Mouse (Mus musculus): ENCODE measurements around the gene Top3a. TPM values are rescaled to one million over a fixed set of nuclear protein-coding genes. Genes with fewer than 3 reads are reported as not detected.
"Not testable (repeated sequence)": the region's sequence is repeated elsewhere in the genome, so short reads cannot be mapped to it uniquely, and the experiment has no call there.

Gene Top3a
- polyA plus RNA-seq (2015; fragmentation: Nextera tagmentation; extraction: Ambion mirVana), result 5.9 TPM in 2 replicates

DNA sequence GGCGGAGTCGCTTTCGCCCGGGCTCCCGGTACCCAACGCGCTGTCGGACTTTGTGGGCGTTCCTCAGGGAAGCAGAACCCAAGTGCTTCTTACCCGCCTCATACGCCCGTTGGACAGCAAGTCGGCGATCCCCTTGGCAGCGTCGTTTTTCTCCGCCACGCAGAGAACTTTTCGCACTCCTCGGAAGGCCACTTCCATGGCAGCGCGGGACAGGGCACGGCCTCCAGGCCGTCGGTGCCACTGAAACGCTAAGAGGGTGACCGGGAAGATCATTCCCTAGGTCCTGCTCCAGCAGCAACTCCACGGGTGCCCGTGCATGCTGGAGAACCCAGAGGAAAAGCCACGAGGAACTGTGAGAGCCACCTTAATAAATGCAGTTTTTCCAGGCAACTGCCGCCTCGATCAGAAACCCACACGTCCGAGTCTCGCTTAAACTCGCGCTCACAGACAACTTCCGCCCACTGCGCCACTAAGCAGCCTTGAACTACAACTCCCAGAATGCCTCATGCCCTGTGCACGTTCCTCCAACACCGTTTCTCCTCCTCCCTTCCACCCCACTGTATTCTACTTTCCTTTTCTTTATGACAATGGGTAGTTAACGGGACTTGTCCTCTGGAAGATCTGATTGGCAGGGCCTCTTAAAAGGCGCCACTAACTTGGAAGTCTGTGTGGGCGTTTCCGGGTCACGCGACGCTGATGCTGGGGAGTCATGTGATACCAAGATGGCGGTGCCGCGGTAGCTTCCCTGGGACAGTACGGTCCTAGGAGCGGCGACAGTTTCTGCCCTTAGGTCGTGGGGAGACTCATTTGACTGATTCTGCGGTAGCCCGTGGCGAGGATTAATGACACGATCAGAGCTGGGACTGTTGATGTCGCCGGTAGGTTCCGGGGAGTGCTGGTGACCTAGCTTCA, at the start of gene Top3a, which contains the start of gene Smcr8:
TSS of gene Top3a (minus strand) at position 537 of the 912 bp plus-strand sequence.
TSS of gene Smcr8 (plus strand) at position 696 of the 912 bp plus-strand sequence.
- peak; percentile 92 for ATAC-seq (ENCODE audit: insufficient read depth)
- under 1% methylated on average over 62 of the region's 62 CpGs for WGBS (ENCODE audit: insufficient replicate concordance)
- peaks cover 72% of the 10 kb centered on the region for H3K4me1 ChIP-seq (replicated peaks)
- H3K27ac ChIP-seq (replicated peaks), result peak within 1 kb of the TSS; percentile 85
- peaks cover 28% of the 10 kb centered on the region for H3K36me3 ChIP-seq (replicated peaks)
- H3K9me3 ChIP-seq (replicated peaks), result no peaks in the 10 kb centered on the region
- peak within 1 kb of the TSS; percentile 84 for H3K4me2 ChIP-seq
- H3K27me3 ChIP-seq, result no peaks in the 10 kb centered on the region
- peak within 1 kb of the TSS; percentile 72 for H3K4me3 ChIP-seq (replicated peaks)
- H3K9ac ChIP-seq, result peak within 1 kb of the TSS; percentile 74

DNA sequence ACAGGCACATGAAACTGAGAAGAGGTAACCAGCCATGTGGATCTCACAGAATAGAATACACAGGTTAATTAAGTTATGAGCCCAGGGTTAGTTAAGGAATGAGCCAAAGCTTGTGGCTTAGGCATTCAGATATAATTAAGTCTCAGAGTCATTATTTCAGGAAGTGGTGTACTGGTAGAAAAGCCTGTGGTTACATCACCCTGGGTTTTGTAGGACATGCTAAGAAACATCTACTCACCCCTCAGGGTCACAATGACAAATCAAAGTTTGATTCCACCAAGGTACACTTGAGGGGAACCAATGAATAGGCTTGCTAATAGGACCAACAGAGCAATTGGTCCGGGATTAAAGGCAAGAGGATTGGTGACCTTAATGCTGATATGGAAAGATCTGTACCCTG, 49.5 kb upstream of the Top3a start:
- ATAC-seq (ENCODE audit: insufficient read depth), result no peak
- WGBS (ENCODE audit: insufficient replicate concordance), result 38% methylated on average over 1 of the region's 1 CpGs
- Histone ChIP-seq H3K9ac (no peak overlapping the region), H3K4me3 (replicated peaks) (no peak overlapping the region), H3K27me3 (no peaks in the 10 kb centered on the region), H3K27ac (replicated peaks) (no peak overlapping the region), H3K36me3 (replicated peaks) (no peaks in the 10 kb centered on the region), H3K9me3 (replicated peaks) (no peaks in the 10 kb centered on the region), H3K4me1 (replicated peaks) (peaks cover 12% of the 10 kb centered on the region), H3K4me2 (no peak overlapping the region)

DNA sequence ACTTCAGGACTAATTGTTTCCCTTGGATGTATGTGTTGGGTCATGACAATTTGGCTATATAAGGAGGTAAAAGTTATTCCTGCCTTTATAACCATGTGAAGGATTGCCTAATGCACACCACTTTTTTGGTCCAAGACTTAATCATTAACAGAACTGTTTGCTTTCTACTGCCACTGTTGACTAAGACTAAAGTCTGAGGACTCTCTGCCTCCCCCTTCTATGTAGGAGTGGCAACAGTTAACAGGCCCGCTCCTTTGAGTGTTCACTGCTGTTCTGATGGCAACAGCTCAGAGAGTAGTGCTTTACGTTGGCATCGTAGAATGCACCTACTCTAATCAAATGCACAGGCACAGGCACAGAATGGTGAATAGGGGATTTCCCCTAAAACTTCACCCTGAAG, 48.0 kb upstream of the Top3a start:
- H3K4me1 ChIP-seq (replicated peaks), result peaks cover 1% of the 10 kb centered on the region; the same call in 1 of the 2 replicates
- WGBS (ENCODE audit: insufficient replicate concordance), result 71% methylated on average over 3 of the region's 3 CpGs
- H3K9ac ChIP-seq, result no peak overlapping the region
- peak overlapping the region; percentile 34; the same call in 1 of the 2 replicates for H3K27ac ChIP-seq (replicated peaks)
- no peaks in the 10 kb centered on the region for H3K9me3 ChIP-seq (replicated peaks)
- no peaks in the 10 kb centered on the region for H3K27me3 ChIP-seq
- no peak overlapping the region for H3K4me2 ChIP-seq
- peak; percentile 53 for ATAC-seq (ENCODE audit: insufficient read depth)
- no peak overlapping the region for H3K4me3 ChIP-seq (replicated peaks)
- no peaks in the 10 kb centered on the region for H3K36me3 ChIP-seq (replicated peaks)

DNA sequence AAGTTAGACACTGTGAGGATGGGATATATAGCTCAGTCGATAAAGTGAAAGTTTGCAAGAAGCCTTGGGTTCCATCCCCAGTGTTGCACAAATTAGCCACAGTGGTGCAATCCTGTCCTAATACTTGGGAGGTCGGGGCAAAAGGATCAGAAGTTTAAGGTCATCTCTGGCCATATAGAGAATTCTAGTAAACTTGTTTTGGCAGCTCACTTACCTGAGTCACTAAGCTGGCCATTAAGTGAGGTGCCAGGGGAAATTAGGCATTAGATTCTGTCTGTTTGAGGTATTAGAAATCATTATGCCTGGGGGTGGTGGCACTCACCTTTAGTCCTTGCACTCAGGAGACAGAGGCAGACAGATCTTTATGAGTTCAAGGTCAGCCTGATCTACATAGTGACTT, 46.6 kb upstream of the Top3a start:
- Histone ChIP-seq H3K4me2 (no peak overlapping the region), H3K27ac (replicated peaks) (no peak overlapping the region), H3K4me3 (replicated peaks) (no peak overlapping the region), H3K4me1 (replicated peaks) (no peaks in the 10 kb centered on the region; the same call in 1 of the 2 replicates), H3K27me3 (no peaks in the 10 kb centered on the region), H3K9me3 (replicated peaks) (no peaks in the 10 kb centered on the region), H3K36me3 (replicated peaks) (no peaks in the 10 kb centered on the region), H3K9ac (no peak overlapping the region)
- no peak for ATAC-seq (ENCODE audit: insufficient read depth)
- WGBS (ENCODE audit: insufficient replicate concordance), result 42% methylated on average over 2 of the region's 2 CpGs

DNA sequence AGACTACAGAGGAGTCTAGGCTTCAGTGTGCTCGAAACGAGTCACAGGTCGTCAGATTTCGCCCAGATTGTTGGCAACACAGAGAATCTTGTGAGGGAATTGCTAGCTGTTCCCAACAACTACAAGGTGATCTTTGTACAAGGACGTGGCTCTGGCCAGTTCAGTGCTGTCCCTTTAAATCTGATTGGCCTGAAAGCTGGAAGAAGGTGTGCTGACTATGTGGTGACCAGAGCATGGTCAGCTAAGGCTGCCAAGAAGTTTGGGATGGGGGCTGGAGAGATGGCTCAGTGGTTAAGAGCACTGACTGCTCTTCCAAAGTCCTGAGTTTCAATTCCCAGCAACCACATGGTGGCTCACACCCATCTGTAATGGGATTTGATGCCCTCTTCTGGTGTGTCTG, 39.2 kb upstream of the Top3a start:
- H3K4me1 ChIP-seq (replicated peaks), result peaks cover 6% of the 10 kb centered on the region; the same call in 1 of the 2 replicates
- no peak for ATAC-seq (ENCODE audit: insufficient read depth)
- H3K27ac ChIP-seq (replicated peaks), result no peak overlapping the region
- H3K36me3 ChIP-seq (replicated peaks), result no peaks in the 10 kb centered on the region
- H3K9me3 ChIP-seq (replicated peaks), result no peaks in the 10 kb centered on the region
- H3K4me3 ChIP-seq (replicated peaks), result no peak overlapping the region
- H3K4me2 ChIP-seq, result no peak overlapping the region
- no peaks in the 10 kb centered on the region; the same call in 1 of the 2 replicates for H3K27me3 ChIP-seq
- H3K9ac ChIP-seq, result no peak overlapping the region
- 50% methylated on average over 5 of the region's 5 CpGs for WGBS (ENCODE audit: insufficient replicate concordance)

DNA sequence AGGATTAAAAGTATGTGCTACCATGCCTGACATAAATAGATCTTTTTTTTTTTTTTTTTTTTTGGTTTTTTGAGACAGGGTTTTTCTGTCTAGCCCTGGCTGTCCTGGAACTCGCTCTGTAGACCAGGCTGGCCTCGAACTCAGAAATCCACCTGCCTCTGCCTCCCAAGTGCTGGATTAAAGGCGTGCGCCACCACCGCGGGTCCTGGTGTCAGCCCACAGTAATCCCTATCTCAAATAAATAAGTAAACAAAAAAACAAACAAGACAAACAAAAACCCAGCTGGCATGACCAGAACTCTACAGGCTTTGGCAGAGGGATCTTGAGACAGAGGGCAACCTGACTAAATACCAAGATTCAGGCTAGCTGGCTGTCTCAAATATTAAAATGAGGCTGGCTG, 34.5 kb upstream of the Top3a start, which contains the start of gene Shmt1:
TSS of gene Shmt1 (minus strand) at position 101 of the 400 bp plus-strand sequence.
- H3K9me3 ChIP-seq (replicated peaks); H3K27me3 ChIP-seq; H3K36me3 ChIP-seq (replicated peaks); ATAC-seq (ENCODE audit: insufficient read depth): not testable (repeated sequence)
- Histone ChIP-seq H3K4me3 (replicated peaks) (peak within 1 kb of the TSS; percentile 58), H3K4me2 (peak within 1 kb of the TSS; percentile 75), H3K4me1 (replicated peaks) (peaks cover 41% of the 10 kb centered on the region), H3K9ac (peak within 1 kb of the TSS; percentile 10), H3K27ac (replicated peaks) (0 out of 2 replicates have a peak within 1 kb of the TSS, but pooled peaks have one; percentile 38)
- WGBS (ENCODE audit: insufficient replicate concordance), result 25% methylated on average over 6 of the region's 6 CpGs

DNA sequence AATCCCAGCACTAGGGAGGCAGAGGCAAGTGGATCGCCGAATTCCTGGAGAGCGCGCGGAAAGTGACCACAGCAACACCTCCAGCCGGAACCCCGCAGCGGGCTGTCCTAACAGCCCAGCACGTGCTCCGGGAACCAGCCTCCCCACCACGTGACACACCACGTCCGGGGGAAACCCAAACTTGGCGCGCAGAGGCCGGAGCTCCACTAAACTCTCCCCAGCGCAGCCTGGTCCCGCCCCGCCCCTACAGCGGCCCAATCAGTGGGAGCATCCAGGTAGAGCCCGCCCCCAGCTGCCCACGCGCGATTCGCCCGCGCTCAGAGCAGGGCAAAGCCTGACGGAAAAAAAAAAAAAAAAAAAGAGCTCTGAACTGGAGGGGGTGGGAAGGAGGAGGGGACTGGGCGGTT, 33.9 kb upstream of the Top3a start:
- no peaks in the 10 kb centered on the region for H3K27me3 ChIP-seq
- H3K36me3 ChIP-seq (replicated peaks), result no peaks in the 10 kb centered on the region
- WGBS (ENCODE audit: insufficient replicate concordance), result 0% methylated on average over 29 of the region's 29 CpGs
- ATAC-seq (ENCODE audit: insufficient read depth), result peak; percentile 98
- peak overlapping the region; percentile 75 for H3K4me2 ChIP-seq
- peak overlapping the region; percentile 58 for H3K4me3 ChIP-seq (replicated peaks)
- 0 out of 2 replicates have a peak overlapping the region, but pooled peaks have one; percentile 38 for H3K27ac ChIP-seq (replicated peaks)
- H3K9ac ChIP-seq, result peak overlapping the region; percentile 10; the same call in 1 of the 2 replicates
- H3K4me1 ChIP-seq (replicated peaks), result peaks cover 41% of the 10 kb centered on the region
- no peaks in the 10 kb centered on the region for H3K9me3 ChIP-seq (replicated peaks)

DNA sequence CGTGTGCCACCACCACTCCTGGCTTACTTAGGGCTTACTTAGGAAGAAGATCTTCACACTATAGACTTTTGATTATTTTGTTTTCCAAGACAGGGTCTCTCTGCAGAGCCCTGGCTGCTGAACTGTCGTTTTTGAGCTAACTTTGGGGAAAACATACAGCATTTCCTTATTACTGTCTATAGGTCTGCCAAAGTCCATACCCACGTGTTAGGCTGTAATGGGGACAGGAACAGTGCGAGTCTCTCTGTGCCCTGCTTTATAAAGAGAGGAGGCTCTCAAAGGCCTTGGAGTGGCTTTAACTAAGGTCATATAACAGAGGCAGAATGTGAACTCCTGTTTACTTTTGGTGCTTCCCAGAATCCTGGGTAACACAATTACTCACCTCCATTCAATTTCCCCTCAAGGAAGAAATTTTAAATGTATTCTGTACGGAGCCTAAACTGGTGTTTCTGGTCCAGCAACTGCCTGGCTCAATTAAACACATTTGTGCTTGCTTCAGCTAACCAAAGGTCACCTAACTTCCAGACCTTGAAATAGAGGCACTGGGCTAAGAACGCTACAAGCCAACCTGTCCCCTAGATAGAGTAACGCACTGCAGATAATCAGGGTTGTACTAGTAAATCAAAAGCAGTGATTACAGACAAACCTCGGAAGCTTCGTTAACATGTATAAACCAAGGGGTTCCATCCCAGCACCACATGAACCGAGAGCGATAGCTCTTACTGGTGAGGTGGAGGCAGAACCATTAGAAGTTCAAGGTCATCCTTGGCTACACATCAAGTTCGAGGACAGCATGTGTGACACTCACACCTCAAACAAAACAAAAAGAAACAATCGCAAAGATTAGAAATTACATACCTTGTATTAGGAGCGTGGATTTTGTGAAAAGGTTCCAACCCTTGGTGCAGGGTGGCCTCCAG, 33.1 kb upstream of the Top3a start:
- Histone ChIP-seq H3K36me3 (replicated peaks) (no peaks in the 10 kb centered on the region), H3K9ac (peak overlapping the region; percentile 25), H3K27ac (replicated peaks) (peak overlapping the region; percentile 38; the same call in 1 of the 2 replicates), H3K4me2 (peak overlapping the region; percentile 75), H3K27me3 (no peaks in the 10 kb centered on the region), H3K4me3 (replicated peaks) (peak overlapping the region; percentile 58), H3K9me3 (replicated peaks) (no peaks in the 10 kb centered on the region), H3K4me1 (replicated peaks) (peaks cover 41% of the 10 kb centered on the region)
- ATAC-seq (ENCODE audit: insufficient read depth), result no peak
- WGBS (ENCODE audit: insufficient replicate concordance), result 6% methylated on average over 14 of the region's 14 CpGs

DNA sequence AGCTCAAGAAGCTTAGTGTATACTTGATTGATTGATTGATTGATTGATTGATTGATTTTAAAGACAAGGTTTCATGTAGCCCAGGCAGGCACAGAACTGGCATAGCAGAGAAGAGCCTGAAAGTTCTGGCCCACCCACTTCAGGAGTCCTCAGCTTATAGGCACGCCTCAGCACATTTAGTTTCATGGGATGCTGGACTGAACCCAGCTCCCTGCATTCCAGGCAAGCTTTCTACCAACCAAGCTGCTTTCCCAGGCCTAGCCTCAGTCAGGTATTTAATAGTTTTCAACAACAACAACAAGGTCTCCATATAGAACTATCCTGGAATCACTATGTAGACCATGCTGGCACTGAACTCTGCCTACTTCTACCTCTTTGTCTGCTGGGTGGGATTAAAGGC, 32.4 kb upstream of the Top3a start:
- Histone ChIP-seq H3K27ac (replicated peaks) (peak overlapping the region; percentile 24; the same call in 1 of the 2 replicates), H3K9ac (peak overlapping the region; percentile 13; the same call in 1 of the 2 replicates)

DNA sequence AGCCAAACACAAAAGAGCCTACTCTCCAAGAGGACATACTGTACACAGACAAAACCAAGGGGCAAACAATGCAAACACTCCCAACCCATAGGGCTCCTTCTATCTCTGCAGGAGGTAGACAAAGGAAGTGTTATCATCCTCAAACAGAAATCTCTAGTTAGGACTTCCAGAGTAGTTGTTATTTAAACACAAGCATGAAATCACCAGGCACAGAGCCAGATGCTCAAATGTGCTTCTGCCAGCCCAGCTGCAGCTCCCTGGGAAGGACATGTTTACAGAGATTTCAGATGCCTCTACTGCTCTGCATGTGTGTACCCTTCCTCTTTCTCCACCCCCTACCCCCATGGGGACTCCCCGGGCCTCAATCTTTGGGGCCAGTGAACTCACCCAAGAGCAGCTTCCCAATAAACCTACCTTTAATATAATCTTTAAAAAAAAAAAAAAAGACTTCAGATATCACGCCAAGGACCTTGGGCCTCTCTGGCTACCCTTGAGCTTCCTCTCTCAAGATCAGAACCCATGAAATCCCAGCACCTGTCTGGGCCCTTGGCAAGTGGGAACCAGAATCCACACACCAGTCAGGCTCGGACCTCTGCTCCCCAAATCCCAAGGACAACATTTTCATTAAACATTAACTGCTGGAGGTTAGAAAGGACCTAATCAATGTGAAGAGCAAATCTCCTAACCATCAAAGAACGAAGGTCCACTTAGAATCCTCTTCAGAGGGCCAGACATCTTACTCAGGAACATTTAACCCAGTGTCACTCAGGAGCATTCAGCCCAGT, 31.3 kb upstream of the Top3a start:
- Histone ChIP-seq H3K9me3 (replicated peaks) (no peaks in the 10 kb centered on the region), H3K4me1 (replicated peaks) (peaks cover 47% of the 10 kb centered on the region), H3K36me3 (replicated peaks) (0 out of 2 replicates have a peak, but pooled peaks cover 4% of the 10 kb centered on the region), H3K4me3 (replicated peaks) (peak overlapping the region; percentile 58), H3K9ac (no peak overlapping the region), H3K4me2 (peak overlapping the region; percentile 75), H3K27me3 (no peaks in the 10 kb centered on the region), H3K27ac (replicated peaks) (peak overlapping the region; percentile 56; the same call in 1 of the 2 replicates)
- ATAC-seq (ENCODE audit: insufficient read depth), result no peak
- 39% methylated on average over 4 of the region's 4 CpGs for WGBS (ENCODE audit: insufficient replicate concordance)

More for the DNA sequence above, 32.4 kb upstream of the Top3a start:
- Histone ChIP-seq H3K27me3 (no peaks in the 10 kb centered on the region), H3K36me3 (replicated peaks) (no peaks in the 10 kb centered on the region), H3K9me3 (replicated peaks) (no peaks in the 10 kb centered on the region), H3K4me1 (replicated peaks) (peaks cover 41% of the 10 kb centered on the region), H3K4me2 (peak overlapping the region; percentile 75), H3K4me3 (replicated peaks) (peak overlapping the region; percentile 58)
- ATAC-seq (ENCODE audit: insufficient read depth), result no peak
- 25% methylated on average over 1 of the region's 1 CpGs for WGBS (ENCODE audit: insufficient replicate concordance)
